Mouse (Mus musculus) stomach, embryonic 15.5 days (tissue): ENCODE results near the gene Gm11239. TPM values are rescaled to one million over a fixed set of nuclear protein-coding genes. Genes with fewer than 3 reads are reported as not detected.
"Not testable (repeated sequence)": the region's sequence is repeated elsewhere in the genome, so short reads cannot be mapped to it uniquely, and the experiment has no call there.

Experiments used
- ATAC-seq: fragments of 200-750 bp; cut with Nextera tagmentation; 2 replicates; pipeline ENCODE4 v1.8.0; 2017; ENCODE audit warnings: low read depth, moderate number of reproducible peaks, moderate TSS enrichment; ENCODE audit not compliant: insufficient read depth, low FRiP score
- H3K27ac ChIP-seq: fragments of 300-500 bp; sonication (generic); 2 replicates; pipeline ENCODE4 v1.5.1; 2015; ENCODE audit warnings: mild to moderate bottlenecking, inconsistent platforms
- H3K27me3 ChIP-seq: fragments of 300-500 bp; sonication (generic); replicated peaks from 2 replicates; pipeline ENCODE4 v1.6.1; 2015; ENCODE audit warnings: inconsistent platforms
- H3K36me3 ChIP-seq: fragments of 300-500 bp; sonication (generic); 2 replicates; pipeline ENCODE4 v1.6.1; 2015; ENCODE audit warnings: inconsistent platforms
- H3K4me1 ChIP-seq: fragments of 300-500 bp; sonication (generic); 2 replicates; pipeline ENCODE4 v1.6.1; 2015; ENCODE audit warnings: inconsistent platforms
- H3K4me2 ChIP-seq: fragments of 300-500 bp; sonication (generic); 2 replicates; pipeline ENCODE4 v1.6.1; 2015; ENCODE audit warnings: mild to moderate bottlenecking, inconsistent platforms
- H3K4me3 ChIP-seq: fragments of 300-500 bp; sonication (generic); replicated peaks from 2 replicates; pipeline ENCODE4 v1.5.1; 2015; ENCODE audit warnings: inconsistent platforms
- H3K9ac ChIP-seq: fragments of 300-500 bp; sonication (generic); 2 replicates; pipeline ENCODE4 v1.6.1; 2015; ENCODE audit warnings: inconsistent platforms
- H3K9me3 ChIP-seq: fragments of 300-500 bp; sonication (generic); 2 replicates; pipeline ENCODE4 v1.6.1; 2016; ENCODE audit warnings: inconsistent platforms
- WGBS: fragments of 180-500 bp; shearing (Covaris S2); methylation state at CpG from one replicate; pipeline ENCODE4 v1.1.7; 2015; 5-methylcytosine and 5-hydroxymethylcytosine counted together
- polyA plus RNA-seq: library from polyadenylated mRNA; unstranded; fragments of >200 nt; fragmentation: Nextera tagmentation; extraction: Ambion mirVana; gene quantifications from 2 replicates; pipeline ENCODE4 v1.2.1, GENCODE M21; 2015

Gene Gm11239
- polyA plus RNA-seq: not detected in 2 replicates

GRCm38 (mm10) chr4:73668054-73668453 is at the start of gene Gm11239:
Gm11239 (plus strand) TSS chr4:73668354.
- not testable (repeated sequence) for H3K36me3 ChIP-seq, H3K27ac ChIP-seq, ATAC-seq, H3K4me3 ChIP-seq, H3K27me3 ChIP-seq, H3K4me1 ChIP-seq, H3K4me2 ChIP-seq, H3K9ac ChIP-seq, H3K9me3 ChIP-seq
- no CpG with 5 or more reads among the region's 4 CpGs for WGBS

DNA sequence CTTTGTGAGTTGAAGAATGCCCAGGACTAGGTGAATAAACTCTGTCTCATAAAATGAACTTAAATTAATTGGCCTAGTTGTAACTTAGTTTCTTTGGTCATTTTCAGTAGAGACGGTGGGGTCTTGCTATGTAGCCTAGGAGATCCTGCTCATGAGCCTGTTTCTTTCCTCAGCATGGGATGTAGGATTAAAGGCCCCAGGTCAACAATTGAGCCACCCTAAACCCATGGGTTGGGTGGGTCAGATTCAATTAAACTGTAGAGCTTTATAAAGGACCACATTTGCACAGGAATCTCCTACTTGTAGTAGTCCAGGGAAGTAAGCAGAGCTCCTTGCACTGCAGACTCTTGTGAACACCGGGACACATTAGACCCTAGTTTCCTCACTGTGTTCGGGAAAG is 45.5 kb upstream of the Gm11239 start, which contains the start of gene Gm11237:
Gene Gm11237 (plus strand): TSS at position 301 of the 400 bp plus-strand sequence.
- H3K27me3 ChIP-seq, H3K27ac ChIP-seq, H3K4me3 ChIP-seq, H3K4me1 ChIP-seq, H3K4me2 ChIP-seq, H3K9me3 ChIP-seq, H3K9ac ChIP-seq, H3K36me3 ChIP-seq, ATAC-seq: not testable (repeated sequence)
- no CpG with 5 or more reads among the region's 3 CpGs for WGBS

DNA sequence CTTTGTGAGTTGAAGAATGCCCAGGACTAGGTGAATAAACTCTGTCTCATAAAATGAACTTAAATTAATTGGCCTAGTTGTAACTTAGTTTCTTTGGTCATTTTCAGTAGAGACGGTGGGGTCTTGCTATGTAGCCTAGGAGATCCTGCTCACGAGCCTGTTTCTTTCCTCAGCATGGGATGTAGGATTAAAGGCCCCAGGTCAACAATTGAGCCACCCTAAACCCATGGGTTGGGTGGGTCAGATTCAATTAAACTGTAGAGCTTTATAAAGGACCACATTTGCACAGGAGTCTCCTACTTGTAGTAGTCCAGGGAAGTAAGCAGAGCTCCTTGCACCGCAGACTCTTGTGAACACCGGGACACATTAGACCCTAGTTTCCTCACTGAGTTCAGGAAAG is 30.3 kb upstream of the Gm11239 start, which contains the start of gene Gm11236:
Gene Gm11236 (plus strand): TSS at position 301 of the 400 bp plus-strand sequence.
- not testable (repeated sequence) for H3K27me3 ChIP-seq, H3K4me1 ChIP-seq, H3K36me3 ChIP-seq, H3K27ac ChIP-seq, H3K4me3 ChIP-seq, ATAC-seq, H3K9ac ChIP-seq, H3K9me3 ChIP-seq, H3K4me2 ChIP-seq
- no CpG with 5 or more reads among the region's 4 CpGs for WGBS

DNA sequence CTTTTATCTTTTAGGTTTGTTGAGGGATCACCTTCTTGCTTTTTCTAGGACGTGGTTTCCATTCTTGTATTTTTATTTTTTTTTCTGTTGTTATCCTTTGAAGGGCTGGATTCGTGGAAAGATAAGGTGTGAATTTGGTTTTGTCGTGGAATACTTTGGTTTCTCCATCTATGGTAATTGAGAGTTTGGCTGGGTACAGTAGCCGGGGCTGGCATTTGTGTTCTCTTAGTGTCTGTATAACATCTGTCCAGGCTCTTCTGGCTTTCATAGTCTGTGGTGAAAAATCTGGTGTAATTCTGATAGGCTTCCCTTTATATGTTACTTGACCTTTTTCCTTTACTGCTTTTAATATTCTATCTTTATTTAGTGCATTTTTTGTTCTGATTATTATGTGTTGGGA is 6.3 kb upstream of the Gm11239 start:
- H3K4me1 ChIP-seq, H3K27me3 ChIP-seq: not testable (repeated sequence)
- 68% methylated on average over 4 of the region's 4 CpGs for WGBS

GRCm38 (mm10) chr4:73683216-73683615 is 15.1 kb downstream of the Gm11239 start, which contains the start of gene Gm428:
Gm428 (plus strand) TSS chr4:73683516.
- not testable (repeated sequence) for H3K4me2 ChIP-seq, H3K36me3 ChIP-seq, H3K4me1 ChIP-seq, H3K9me3 ChIP-seq, H3K9ac ChIP-seq, H3K27me3 ChIP-seq, H3K4me3 ChIP-seq, H3K27ac ChIP-seq, ATAC-seq
- WGBS: 96% methylated on average over 2 of the region's 4 CpGs

More for the DNA sequence above, 6.3 kb upstream of the Gm11239 start:
- not testable (repeated sequence) for H3K9me3 ChIP-seq, H3K4me2 ChIP-seq, H3K4me3 ChIP-seq, H3K9ac ChIP-seq, H3K27ac ChIP-seq, H3K36me3 ChIP-seq, ATAC-seq

DNA sequence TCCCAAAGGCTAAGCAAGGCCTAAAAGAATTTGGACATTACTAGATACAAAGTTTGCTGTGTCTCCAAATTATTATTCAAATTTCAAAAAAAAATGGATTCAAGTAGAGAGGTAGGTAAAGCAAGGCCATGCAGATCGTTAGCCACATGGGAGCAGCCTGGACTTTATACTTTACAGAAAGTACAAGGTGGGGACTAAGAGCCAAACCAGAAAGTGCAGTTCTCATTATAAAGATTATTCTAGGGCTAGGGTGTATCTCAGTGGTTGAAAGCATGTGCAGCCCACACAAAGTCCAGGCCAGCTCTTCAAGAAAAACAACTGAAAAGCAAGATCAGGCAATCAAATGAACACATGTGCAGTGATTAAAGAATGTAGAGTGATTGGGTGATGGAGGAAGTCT is 50.6 kb downstream of the Gm11239 start:
- H3K27me3 ChIP-seq: no peaks in the 10 kb centered on the region
- H3K9ac ChIP-seq: no peak overlapping the region
- H3K27ac ChIP-seq: no peak overlapping the region
- H3K36me3 ChIP-seq: no peaks in the 10 kb centered on the region
- H3K9me3 ChIP-seq: no peaks in the 10 kb centered on the region
- no peaks in the 10 kb centered on the region for H3K4me1 ChIP-seq
- no peak overlapping the region for H3K4me2 ChIP-seq
- no peak for ATAC-seq
- H3K4me3 ChIP-seq: no peak overlapping the region
- 81% methylated on average over 1 of the region's 1 CpGs for WGBS

GRCm38 (mm10) chr4:73719819-73720218 is 51.7 kb downstream of the Gm11239 start:
- Histone ChIP-seq H3K4me1 (no peaks in the 10 kb centered on the region), H3K27me3 (no peaks in the 10 kb centered on the region), H3K27ac (no peak overlapping the region), H3K36me3 (no peaks in the 10 kb centered on the region), H3K9ac (no peak overlapping the region), H3K9me3 (no peaks in the 10 kb centered on the region), H3K4me3 (no peak overlapping the region), H3K4me2 (no peak overlapping the region)
- ATAC-seq: no peak

Other genes with a start within 250 kb of the Gm11239 start
- not detected in 2 replicates for gene Gm11238, start 60.5 kb upstream of the Gm11239 start, polyA plus RNA-seq
- not detected in 2 replicates for gene Gm11237, start 45.4 kb upstream of the Gm11239 start, polyA plus RNA-seq
- gene Gm11236, start 30.2 kb upstream of the Gm11239 start, polyA plus RNA-seq: not detected in 2 replicates
- not detected in 2 replicates for gene Gm428, start 15.2 kb downstream of the Gm11239 start, polyA plus RNA-seq
- 7.7 and 8.4 TPM in 2 replicates for gene Rasef, start 122.6 kb downstream of the Gm11239 start, polyA plus RNA-seq
- not detected in 2 replicates for gene Gm11758, start 207.9 kb downstream of the Gm11239 start, polyA plus RNA-seq
- gene Gm11757, start 222.8 kb downstream of the Gm11239 start, polyA plus RNA-seq: not detected in 2 replicates
- gene Gm13871, start 237.6 kb downstream of the Gm11239 start, polyA plus RNA-seq: not detected in 2 replicates